Mouse (Mus musculus) CD8-positive naive resting alpha-beta T cell, adult 2 months (primary cell): ENCODE data around the gene Atp1a4.

Experiments
- DNase-seq, 2 experiments: peaks; one replicate each; pipeline ENCODE4 v3.0.0; 2022; ENCODE audit warnings: low read depth in 2 of 2, low spot score in 2 of 2

Gene Atp1a4

DNA sequence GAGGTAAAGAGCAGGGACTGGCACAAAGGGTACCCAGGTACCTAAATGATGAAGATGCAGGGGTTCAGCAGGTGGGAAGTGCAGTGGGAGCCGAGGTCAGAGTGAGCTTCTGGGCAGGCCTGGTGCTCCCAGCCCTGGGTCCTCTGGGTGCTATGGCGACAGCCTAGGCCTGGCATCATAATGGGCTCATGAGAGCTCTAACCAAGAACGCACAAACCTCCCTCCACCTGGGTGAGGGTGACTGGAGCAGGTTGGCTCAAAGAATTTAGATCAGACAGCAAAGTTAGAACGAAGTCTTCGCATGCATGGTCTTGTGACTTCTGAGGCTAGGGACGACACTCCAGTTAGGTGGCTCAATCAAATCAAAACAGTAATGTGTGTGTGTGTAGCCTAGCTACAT, at the start of gene Atp1a4:
Gene Atp1a4 (minus strand): TSS at position 101 of the 400 bp plus-strand sequence.
- no peak for DNase-seq

DNA sequence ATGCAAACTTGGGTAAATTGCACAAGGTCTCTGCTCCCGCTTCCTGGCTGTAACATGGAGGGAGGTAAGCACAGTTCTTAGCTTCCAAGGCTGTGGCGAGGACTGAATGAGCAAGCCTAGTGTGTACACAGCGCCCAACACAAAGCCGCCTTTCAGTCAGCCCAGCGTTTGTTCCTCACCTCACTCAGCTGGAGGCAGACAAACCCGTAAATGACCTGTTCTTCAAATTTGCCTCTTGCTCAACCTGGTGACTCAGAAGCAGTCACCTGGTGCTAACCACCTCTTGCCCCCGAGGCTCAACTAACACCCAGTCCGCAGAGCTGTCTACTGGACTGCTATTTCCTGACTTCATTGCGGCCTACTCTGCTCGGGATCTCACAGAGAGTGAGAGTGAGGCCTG, 49.7 kb upstream of the Atp1a4 start:
- DNase-seq: no peak

DNA sequence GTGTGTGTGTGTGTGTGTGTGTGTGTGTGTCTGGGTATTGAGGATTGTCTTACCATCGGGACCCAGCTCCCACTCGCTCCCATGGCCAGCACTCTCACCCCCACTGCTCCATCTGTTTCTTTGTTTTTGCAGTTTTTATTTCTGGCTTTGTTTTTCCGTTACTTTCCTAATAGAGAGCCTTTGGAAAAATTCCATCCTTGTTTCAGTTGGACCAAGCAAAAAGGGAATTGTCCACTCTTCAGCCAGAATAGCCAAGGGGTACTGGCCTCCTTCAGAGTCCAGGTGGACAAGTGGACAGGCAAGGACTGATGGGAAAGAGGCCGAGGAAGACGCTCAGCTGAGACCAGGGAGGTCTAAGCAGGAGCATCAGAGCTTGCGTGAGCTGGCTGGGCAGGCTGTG, 48.7 kb upstream of the Atp1a4 start:
- no peak for DNase-seq

DNA sequence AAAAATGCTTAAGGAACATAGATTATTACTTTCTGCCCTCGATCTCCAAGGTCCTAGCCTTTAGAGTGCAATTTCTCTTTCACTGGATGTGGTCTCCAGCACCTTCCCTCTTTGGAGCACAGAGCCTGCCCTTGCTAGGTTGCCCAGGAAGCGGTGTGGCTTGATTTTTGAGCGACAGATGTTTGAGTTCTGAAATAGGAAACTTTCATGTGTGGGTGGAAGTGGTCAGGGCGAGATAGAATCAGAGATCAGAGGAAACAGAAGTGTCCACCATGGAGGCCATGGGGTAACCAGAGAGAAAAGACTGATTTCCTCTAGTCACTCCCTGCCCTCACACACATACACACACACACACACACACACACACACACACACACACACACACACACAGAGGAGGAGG, 48.0 kb upstream of the Atp1a4 start:
- no peak for DNase-seq

DNA sequence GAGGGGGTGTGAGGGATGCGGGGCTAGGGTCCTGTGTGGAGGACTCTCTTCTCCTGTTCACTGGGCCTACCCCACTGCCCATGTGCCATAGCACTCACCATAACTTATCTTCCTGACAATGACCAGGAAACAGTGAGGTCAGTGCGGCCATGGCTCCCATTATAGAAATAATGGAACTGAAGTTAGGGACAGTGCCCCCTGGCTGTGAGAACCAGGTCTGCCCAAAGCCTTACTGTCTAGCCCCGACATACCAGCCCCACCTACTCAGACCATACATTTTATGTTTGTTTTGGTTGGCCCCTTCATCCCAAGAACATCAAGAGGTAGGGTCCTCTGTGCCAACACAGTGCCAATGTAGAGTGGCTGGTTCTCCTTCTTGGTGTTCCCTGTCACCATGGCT, 47.4 kb upstream of the Atp1a4 start:
- no peak for DNase-seq

DNA sequence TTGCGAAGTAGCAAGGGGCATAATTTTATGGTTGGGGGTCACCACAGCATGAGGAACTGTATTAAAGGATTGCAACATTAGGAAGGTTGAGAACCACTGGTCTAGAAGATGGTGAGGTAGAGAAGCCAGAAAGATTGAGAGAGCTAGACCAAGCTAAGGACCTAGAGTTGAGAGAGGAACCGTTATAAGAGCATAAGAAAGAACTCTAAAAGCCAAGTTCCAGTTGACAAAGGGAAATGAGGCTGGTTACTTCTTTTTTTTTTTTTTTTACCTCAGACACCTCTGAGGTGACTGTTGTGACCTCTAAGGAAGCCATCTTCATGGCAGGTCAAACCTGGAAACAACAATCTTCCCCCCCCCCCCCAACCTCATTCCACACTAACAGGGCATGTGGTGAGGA, 46.9 kb upstream of the Atp1a4 start:
- DNase-seq: no peak

DNA sequence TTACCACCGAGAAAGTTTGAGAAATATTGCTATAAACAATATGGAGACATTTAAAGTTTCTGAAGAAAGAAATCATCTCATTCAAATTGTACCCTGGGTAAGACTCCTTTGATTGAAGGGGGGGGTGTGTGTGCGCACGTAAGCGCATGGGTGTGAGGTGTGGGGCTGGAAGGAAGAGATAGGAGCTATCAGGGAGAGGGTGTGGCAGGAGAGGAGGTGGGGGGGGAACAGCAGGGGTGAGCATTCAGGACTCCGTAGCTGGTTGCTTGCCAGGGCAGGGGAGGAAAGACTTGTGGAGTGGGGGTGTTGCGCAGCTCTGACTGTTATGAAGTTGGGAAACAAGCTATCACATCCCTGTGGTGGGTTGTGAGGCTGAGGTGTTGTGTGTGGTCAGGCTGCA, 46.2 kb upstream of the Atp1a4 start:
- no peak for DNase-seq

DNA sequence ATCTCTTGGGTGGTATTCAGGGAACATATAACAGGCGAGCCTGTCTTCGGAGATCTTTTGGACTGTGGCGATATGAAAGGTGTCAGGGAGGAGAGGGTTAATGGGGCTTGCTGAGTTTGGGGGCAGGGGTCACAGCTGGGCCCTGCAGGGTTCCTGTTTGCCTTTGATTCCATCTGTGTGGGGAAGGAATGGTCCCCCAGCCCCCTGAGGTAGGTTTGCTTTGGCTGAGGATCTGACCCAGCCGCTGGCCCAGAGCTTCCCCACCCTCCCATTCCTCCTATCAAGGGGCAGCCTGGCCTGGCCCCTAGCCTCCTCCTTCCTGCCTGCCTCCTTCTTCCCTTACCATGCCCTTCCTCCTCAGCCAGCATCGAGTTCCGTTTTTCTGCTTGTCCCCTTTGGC, 44.6 kb upstream of the Atp1a4 start:
- DNase-seq: no peak

DNA sequence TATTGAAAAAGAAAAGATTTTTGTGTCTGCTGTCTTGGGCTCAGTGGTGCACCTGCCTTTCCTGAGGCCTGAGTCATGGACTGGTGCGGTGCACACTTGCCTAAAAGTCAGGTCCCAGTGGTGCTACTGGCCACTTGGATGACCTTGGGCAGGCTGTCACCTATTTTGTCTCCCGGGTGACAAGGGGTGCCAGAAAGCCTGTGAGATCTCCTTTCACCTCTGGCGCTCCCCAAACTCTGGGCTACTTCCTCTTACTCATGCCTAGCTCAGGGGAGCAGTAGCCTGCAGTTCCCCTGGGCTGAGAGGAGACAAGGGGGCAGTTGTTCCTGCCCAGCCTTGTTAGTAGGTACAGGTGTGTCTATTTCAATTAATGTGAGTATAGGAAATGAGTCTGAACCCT, 44.1 kb upstream of the Atp1a4 start:
- no peak for DNase-seq

DNA sequence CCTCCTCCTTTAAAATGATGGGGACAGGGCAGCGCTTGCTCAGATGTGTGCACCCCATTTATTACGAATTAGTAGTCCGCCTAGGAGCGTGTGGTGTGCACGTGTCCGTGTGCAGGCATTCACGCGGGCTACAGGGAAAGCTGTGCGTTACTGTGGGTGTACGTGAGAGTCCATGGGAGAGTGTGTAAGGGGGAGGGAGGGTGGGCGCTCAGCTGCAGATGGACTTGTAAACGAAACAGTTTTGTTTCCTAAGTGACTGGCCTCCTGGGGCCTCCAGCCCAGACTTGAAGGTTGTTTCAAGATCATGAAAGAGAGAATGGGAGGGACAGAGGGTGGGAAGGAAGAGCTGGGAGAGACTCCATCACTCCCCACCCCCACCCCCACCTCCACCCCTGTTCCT, 43.0 kb upstream of the Atp1a4 start:
- no peak for DNase-seq

DNA sequence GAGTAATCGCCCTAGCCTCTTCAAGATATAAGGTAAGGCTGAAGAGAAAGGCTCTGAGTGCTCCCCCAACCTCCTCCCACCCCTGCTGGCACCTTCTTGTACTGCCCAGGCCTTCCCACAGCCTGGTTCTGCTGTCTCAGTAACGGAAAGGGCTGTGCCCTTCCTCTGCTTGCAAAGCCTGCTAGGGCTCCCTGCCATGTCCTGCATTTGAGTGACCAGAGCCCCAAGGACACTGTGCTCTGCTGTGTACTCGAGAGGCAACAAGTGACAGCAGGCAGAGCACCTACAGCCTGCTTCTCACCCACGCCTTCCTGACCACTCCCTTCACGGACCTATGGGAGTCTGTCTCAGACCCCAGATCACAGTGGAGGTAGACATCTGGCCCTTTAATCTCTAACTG, 42.0 kb upstream of the Atp1a4 start:
- DNase-seq: no peak

DNA sequence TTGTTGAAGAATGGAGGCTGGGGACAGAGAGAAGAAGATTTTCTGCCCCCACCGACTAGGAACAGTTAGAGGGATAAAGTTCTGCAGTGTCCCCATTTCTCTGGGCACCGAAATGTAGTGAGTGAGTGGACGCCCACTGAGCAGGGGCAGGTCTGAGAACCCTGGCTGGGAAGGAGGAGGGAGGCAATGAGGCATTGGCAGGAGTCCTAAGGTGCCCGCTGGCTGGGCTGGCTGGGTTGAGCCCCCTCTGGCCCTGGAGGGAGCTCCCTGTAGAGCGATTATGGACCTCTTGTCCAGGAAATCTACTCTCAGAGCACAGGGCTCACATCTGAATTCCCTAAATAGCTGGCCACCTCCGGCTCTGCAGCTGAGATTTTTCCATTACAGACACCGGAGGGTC, 41.3 kb upstream of the Atp1a4 start:
- DNase-seq: no peak

DNA sequence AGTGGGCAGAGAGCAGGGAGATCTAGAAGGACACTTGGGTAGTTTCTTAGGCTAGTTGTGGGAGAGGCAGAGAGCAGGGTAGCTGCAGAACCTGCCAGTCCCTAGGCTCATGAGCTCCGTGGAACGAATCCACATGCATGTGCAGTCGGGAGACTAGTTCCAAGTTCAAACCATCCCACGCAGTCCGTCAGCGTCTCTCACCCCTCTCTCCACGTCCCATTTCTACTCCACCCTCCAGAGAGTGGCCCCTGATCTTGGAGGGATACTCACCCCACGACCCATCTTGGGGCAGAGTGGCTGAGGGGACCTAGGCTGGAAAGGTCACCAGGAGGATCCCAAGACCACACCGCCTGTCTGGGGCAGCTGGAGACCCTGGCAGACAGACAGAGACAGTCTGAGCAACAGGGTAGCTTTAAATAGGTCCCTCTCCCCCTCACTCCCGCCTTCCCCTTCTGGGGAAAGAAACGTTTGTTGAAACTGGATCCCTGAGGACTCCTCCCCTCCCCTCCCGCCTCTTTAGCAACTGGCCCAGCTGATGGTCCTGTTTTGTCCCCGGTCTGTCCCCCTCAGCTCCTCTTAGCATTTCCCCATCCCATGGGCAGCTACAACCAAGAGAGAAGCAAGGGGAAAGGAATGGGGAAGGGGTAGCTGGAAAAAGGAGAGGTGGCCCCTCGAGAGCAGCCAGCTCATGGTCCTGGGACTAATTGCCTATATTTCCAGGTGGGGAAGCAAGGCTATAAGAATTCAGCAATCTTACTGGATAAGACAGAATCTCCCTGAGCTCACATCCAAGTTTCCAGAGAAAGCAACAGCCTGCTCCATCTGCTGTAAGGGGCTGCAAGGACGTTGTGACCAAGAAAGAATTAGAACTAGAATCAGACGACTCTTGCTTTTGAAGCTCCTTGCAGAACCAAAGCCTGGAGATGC, 39.7 kb upstream of the Atp1a4 start, which contains the start of gene Atp1a2:
Gene Atp1a2 (minus strand): TSS at position 454 of the 927 bp plus-strand sequence.
- DNase-seq: no peak

DNA sequence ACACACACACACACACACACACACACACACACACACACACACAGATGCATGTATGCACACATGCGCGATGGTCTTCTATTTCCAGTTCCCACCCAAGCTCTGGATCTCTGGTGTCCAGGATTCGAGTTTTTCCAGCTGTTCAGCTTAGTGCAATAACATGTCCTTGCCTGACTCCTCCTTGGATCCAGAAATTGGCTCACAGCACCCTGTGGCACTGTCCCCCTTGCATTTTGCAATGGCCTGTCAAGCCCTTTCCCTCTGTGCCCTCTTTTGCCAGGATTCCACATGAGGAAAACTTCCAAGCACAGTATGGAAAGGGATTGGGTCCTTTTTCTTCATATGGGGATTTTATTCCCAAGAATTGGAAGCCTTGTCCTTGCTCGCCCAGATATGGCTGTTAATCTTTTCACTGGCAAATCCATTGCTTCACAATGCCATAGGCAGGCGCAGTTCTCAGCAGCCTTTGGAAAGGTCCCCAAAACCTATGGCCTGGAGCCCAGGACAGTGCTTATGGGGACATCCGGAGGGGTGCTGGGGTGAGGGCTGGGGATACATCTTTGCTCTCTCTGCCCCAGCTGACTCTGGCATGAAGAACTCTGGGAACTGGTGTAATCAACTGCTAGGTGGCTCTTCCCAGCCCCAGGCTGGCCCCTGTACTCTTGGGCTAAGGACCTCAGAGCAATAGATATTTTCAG, 38.7 kb upstream of the Atp1a4 start:
- DNase-seq: no peak

DNA sequence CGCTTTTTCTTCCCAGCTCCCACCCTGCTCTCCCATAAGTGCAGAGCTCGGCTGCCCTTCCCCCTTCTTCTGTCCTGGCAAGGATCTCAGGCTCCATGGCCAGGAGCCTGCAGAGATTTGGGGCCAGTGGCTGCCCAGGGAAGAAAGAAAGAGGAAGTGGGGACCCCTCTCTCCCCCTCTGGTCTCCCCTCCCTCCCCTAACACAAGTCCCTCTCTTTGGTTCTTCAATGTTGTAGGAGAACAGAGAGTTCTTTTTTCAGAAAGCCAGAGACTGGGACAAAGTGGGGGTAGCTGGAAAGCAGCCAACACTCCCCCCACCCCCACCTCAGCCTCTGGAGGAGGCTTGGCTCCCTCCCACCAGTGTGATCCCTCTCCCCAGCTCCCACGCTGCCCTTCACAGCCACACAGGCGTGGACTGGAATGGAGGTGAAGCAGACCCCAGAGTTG, 37.6 kb upstream of the Atp1a4 start:
- no peak for DNase-seq

DNA sequence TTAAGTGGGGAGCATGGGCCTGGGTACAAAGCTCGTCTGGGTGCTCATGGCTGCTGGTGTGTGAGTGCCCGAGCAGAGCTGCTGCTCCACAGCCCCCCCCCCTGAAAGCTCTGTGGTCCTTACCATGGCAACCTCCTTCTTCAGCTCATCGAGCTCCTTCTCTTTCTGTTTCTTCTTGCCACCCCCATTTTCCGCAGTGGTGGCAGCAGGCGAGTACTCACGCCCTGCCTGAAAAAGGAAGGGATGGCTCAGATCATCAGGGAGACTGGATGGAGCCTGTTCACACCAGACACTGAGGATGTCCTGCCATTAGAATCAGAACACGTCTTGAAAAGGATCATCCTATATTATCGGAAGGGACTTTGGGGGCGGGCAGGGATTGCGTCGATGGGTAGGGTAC, 35.2 kb upstream of the Atp1a4 start:
- no peak for DNase-seq

DNA sequence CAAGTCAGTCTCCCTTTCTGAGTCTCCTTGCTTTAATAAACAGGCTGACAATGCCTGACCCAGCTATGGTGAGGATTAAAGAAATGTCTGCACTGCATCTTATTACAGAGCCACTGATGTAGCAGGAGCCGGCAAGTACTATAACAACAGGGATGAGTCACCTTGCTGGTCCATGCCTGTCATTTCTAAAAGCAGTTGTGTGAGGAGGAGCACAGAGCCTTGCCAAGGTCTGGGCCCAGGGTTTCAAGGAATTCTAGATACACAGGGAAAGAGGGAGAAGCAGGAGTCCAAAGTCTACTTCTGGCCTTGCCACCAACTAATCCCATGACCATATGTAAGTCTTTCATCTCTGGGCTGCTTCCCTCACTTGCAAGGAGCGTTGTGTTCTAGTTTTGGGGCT, 34.7 kb upstream of the Atp1a4 start:
- no peak for DNase-seq

DNA sequence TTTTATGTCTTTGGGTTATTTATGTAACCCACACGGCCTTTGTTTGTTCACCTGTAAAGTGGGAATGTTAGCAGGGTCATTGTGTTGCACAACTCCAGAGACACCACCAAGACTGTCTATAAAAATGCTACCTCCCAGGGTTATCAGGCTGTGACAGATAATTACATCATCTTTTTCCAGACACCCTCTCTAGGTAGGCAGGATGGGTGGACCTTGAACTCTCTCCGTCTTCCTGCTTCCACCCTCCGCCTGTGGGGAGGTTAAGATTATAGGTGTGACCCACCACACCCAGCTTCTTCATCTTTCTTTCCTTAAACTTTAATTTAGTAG, 31.4 kb upstream of the Atp1a4 start:
- DNase-seq: no peak

DNA sequence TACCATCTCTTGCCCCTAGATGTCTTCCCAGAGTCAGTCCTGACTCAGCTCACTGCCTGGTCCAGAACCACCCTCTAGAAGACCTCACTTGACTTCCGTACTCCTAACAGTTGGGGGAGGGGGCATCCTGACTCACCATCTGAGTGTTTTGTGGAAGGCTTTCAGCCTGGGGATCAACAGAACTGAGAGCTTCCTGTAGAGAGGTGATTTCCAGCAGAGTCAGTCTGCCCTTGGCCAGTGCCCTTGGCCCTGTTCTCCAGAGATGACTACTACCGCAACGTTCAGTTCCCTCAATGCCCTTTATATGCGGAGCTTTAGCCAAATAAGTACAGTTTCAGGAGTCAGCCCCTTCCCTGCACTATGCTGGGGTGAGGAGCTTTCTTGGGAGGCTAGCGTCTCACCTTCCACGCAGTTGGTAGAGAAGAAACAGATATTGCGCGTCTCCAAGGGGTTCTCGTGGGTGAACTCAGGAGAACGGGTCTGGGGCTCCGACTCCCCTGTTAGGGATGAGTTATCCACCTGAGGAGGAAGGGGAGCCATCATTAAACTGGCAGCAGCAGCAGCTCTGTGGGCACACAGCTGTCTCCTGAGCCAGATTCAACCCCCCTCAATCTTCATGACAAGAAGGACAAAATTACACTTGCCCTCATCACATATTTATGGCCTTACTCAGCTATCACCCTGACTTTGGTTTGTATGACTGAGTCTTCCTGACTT, 30.8 kb upstream of the Atp1a4 start:
- DNase-seq: no peak

DNA sequence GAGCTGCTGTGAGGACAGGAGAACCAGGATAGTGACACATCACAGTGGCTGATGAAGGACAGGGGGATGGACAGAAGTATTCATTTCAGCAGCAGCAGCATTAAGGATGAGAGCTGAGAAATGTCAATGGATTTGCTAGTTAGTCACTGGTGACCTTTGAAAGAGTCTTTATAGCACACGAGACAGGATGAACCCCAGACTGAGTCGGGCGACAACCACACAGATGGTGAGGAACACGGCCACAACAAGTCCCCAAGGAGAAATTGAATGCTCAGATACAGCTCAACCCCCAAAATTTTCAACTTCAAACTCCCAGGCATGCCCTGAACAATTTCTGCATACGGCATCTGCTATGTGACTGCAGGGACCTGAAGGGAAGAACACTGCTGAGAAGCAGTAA, 28.5 kb upstream of the Atp1a4 start:
- no peak for DNase-seq

DNA sequence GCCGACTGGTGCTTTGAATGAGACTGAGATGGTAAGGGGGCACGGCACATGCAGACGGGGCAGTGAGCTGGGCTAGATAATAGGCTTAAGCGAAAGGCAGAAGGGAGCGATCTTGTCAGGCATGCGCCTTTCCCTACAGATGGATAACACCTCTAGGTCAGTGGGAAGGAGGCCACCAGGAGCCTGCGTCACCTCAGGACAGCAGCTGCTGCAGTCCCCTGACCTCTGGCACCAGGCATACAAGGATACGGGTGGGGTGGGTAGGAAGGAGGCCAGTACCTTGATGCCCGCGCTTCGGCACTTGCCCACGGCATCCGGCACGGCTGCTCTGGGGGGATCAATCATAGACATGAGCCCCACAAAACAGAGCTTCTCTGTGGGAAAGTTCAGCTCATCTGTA, 26.0 kb upstream of the Atp1a4 start:
- no peak for DNase-seq

DNA sequence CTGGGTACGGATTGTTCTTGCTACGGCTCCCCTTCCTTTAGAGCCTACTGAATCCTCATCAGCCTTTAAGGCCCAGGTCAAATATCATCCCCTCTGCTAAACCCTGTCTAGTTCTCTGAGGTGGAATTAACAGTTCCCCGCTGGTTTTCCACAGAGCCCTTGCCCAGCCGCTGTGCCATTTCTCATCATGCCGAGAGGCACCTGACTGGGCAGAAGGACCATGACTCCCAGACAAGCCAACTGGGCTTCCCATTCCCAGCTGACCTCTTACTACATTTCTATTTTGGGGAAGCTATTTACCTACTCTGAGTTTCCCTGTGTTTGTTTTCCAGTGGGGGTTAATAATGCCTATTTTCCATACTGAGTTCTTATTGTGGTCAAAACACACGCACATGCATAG, 24.9 kb upstream of the Atp1a4 start:
- DNase-seq: no peak
